Mouse (Mus musculus) intestine, embryonic 14.5 days (tissue): Measurements from ENCODE around the gene Miga1. TPM values are rescaled to one million over a fixed set of nuclear protein-coding genes. Genes with fewer than 3 reads are reported as not detected.

Source experiments
- ATAC-seq: fragments of 200-750 bp; cut with Nextera tagmentation; replicated peaks from 2 replicates; pipeline ENCODE4 v1.8.0; 2017; ENCODE audit warnings: low read depth, moderate number of reproducible peaks, moderate TSS enrichment, moderate library complexity; ENCODE audit not compliant: low FRiP score, low TSS enrichment
- DNase-seq: peaks from one replicate; pipeline ENCODE4 v3.0.0-alpha.2; 2018; ENCODE audit warnings: low spot score
- H3K27ac ChIP-seq: fragments of 300-500 bp; sonication (generic); 2 replicates; pipeline ENCODE4 v1.5.1; 2014; ENCODE audit warnings: low read depth, mild to moderate bottlenecking, control low read depth
- H3K27me3 ChIP-seq: fragments of 300-500 bp; sonication (generic); replicated peaks from 2 replicates; pipeline ENCODE4 v1.6.1; 2014; ENCODE audit warnings: low read length, control low read depth; ENCODE audit not compliant: control insufficient read depth, insufficient read depth
- H3K36me3 ChIP-seq: fragments of 300-500 bp; sonication (generic); 2 replicates; pipeline ENCODE4 v1.6.1; 2014; ENCODE audit warnings: low read length, control low read depth; ENCODE audit not compliant: control insufficient read depth, insufficient read depth
- H3K4me1 ChIP-seq: fragments of 300-500 bp; sonication (generic); replicated peaks from 2 replicates; pipeline ENCODE4 v1.6.1; 2014; ENCODE audit warnings: low read length, control low read depth, mixed read lengths; ENCODE audit not compliant: control insufficient read depth, insufficient read depth
- H3K4me2 ChIP-seq: fragments of 300-500 bp; sonication (generic); 2 replicates; pipeline ENCODE4 v1.6.1; 2014; ENCODE audit warnings: low read length
- H3K4me3 ChIP-seq: fragments of 300-500 bp; sonication (generic); 2 replicates; pipeline ENCODE4 v1.5.1; 2014; ENCODE audit warnings: low read depth, low read length, control low read depth, mixed read lengths
- H3K9ac ChIP-seq: fragments of 300-500 bp; sonication (generic); 2 replicates; pipeline ENCODE4 v1.6.1; 2014; ENCODE audit warnings: mild to moderate bottlenecking, low read length
- H3K9me3 ChIP-seq: fragments of 300-500 bp; sonication (generic); 2 replicates; pipeline ENCODE4 v1.6.1; 2016; ENCODE audit warnings: low read length, control low read depth; ENCODE audit not compliant: control insufficient read depth
- WGBS: fragments of 180-500 bp; shearing (Covaris S2); extraction: QIAGEN DNeasy Blood & Tissue Kit; methylation state at CpG from one replicate; pipeline ENCODE4 v1.1.7; 2014; 5-methylcytosine and 5-hydroxymethylcytosine counted together
- polyA plus RNA-seq: library from polyadenylated mRNA; unstranded; fragments of >200 nt; fragmentation: Nextera tagmentation; extraction: Ambion mirVana; gene quantifications from 2 replicates; pipeline ENCODE4 v1.2.1, GENCODE M21; 2014

Gene Miga1
- polyA plus RNA-seq, 1 experiment from 2014 or later, result 19.2 TPM

GRCm38 (mm10) chr3:152284306-152284705 is 55.9 kb downstream of the Miga1 start:
- Histone ChIP-seq H3K36me3 (peaks cover 65% of the 10 kb centered on the region), H3K9me3 (no peaks in the 10 kb centered on the region), H3K4me1 (no peaks in the 10 kb centered on the region), H3K9ac (no peak overlapping the region), H3K27ac (no peak overlapping the region), H3K4me3 (no peak overlapping the region), H3K4me2 (no peak overlapping the region), H3K27me3 (no peaks in the 10 kb centered on the region)
- 90% methylated on average over 1 of the region's 1 CpGs for WGBS
- ATAC-seq, result no peak
- no peak for DNase-seq

- Histone ChIP-seq H3K4me2 (no peak overlapping the region), H3K4me1 (no peaks in the 10 kb centered on the region), H3K4me3 (no peak overlapping the region), H3K27ac (no peak overlapping the region), H3K9ac (no peak overlapping the region), H3K27me3 (no peaks in the 10 kb centered on the region), H3K9me3 (no peaks in the 10 kb centered on the region), H3K36me3 (peaks cover 46% of the 10 kb centered on the region)
- WGBS, result 23% methylated on average over 3 of the region's 3 CpGs
- DNase-seq (no peak), ATAC-seq (no peak)
Measured at GRCm38 (mm10) chr3:152282126-152282525, 58.1 kb downstream of the Miga1 start.

GRCm38 (mm10) chr3:152278431-152278830 is 61.8 kb downstream of the Miga1 start:
- no peaks in the 10 kb centered on the region for H3K27me3 ChIP-seq
- H3K4me1 ChIP-seq, result no peaks in the 10 kb centered on the region
- H3K4me3 ChIP-seq, result no peak overlapping the region
- H3K36me3 ChIP-seq, result peaks cover 38% of the 10 kb centered on the region
- DNase-seq (no peak), ATAC-seq (no peak)
- no peak overlapping the region for H3K27ac ChIP-seq
- H3K4me2 ChIP-seq, result no peak overlapping the region
- no peaks in the 10 kb centered on the region for H3K9me3 ChIP-seq
- no peak overlapping the region for H3K9ac ChIP-seq
- 41% methylated on average over 2 of the region's 2 CpGs for WGBS

GRCm38 (mm10) chr3:152277912-152278311 is 62.3 kb downstream of the Miga1 start:
- no peak for DNase-seq
- H3K27me3 ChIP-seq, result no peaks in the 10 kb centered on the region
- no peak overlapping the region for H3K27ac ChIP-seq
- no peaks in the 10 kb centered on the region for H3K4me1 ChIP-seq
- H3K36me3 ChIP-seq, result peaks cover 34% of the 10 kb centered on the region
- H3K9me3 ChIP-seq, result no peaks in the 10 kb centered on the region
- H3K4me3 ChIP-seq, result no peak overlapping the region
- no peak overlapping the region for H3K4me2 ChIP-seq
- ATAC-seq, result no peak
- WGBS, result 91% methylated on average over 2 of the region's 2 CpGs
- H3K9ac ChIP-seq, result no peak overlapping the region

GRCm38 (mm10) chr3:152276935-152277334 is 63.3 kb downstream of the Miga1 start:
- H3K4me3 ChIP-seq, result no peak overlapping the region
- H3K4me2 ChIP-seq, result no peak overlapping the region
- no peaks in the 10 kb centered on the region for H3K4me1 ChIP-seq
- DNase-seq (no peak), ATAC-seq (no peak)
- no peak overlapping the region for H3K9ac ChIP-seq
- no peak overlapping the region for H3K27ac ChIP-seq
- peaks cover 26% of the 10 kb centered on the region for H3K36me3 ChIP-seq
- WGBS, result 96% methylated on average over 3 of the region's 3 CpGs
- H3K27me3 ChIP-seq, result no peaks in the 10 kb centered on the region
- no peaks in the 10 kb centered on the region for H3K9me3 ChIP-seq

GRCm38 (mm10) chr3:152275008-152275407 is 65.2 kb downstream of the Miga1 start:
- Histone ChIP-seq H3K4me1 (no peaks in the 10 kb centered on the region), H3K36me3 (peaks cover 16% of the 10 kb centered on the region), H3K27ac (no peak overlapping the region), H3K9me3 (no peaks in the 10 kb centered on the region), H3K4me3 (no peak overlapping the region), H3K27me3 (no peaks in the 10 kb centered on the region), H3K4me2 (no peak overlapping the region), H3K9ac (no peak overlapping the region)
- no peak for DNase-seq
- no peak for ATAC-seq
- WGBS, result 81% methylated on average over 8 of the region's 8 CpGs

GRCm38 (mm10) chr3:152272974-152273685 is 67.1 kb downstream of the Miga1 start:
- H3K27ac ChIP-seq, result no peak overlapping the region
- H3K36me3 ChIP-seq, result peaks cover 16% of the 10 kb centered on the region
- H3K4me1 ChIP-seq, result no peaks in the 10 kb centered on the region
- ATAC-seq (no peak), DNase-seq (peak; percentile 34)
- H3K4me2 ChIP-seq, result no peak overlapping the region
- H3K9me3 ChIP-seq, result no peaks in the 10 kb centered on the region
- no peaks in the 10 kb centered on the region for H3K27me3 ChIP-seq
- no peak overlapping the region for H3K4me3 ChIP-seq
- no peak overlapping the region for H3K9ac ChIP-seq
- WGBS, result 93% methylated on average over 20 of the region's 20 CpGs

GRCm38 (mm10) chr3:152271876-152272275 is 68.3 kb downstream of the Miga1 start:
- ATAC-seq (no peak), DNase-seq (peak; percentile 4)
- Histone ChIP-seq H3K9ac (no peak overlapping the region), H3K36me3 (peaks cover 16% of the 10 kb centered on the region), H3K27ac (no peak overlapping the region), H3K4me1 (no peaks in the 10 kb centered on the region), H3K27me3 (no peaks in the 10 kb centered on the region), H3K4me3 (no peak overlapping the region), H3K4me2 (no peak overlapping the region), H3K9me3 (no peaks in the 10 kb centered on the region)
- WGBS, result 81% methylated on average over 6 of the region's 6 CpGs

GRCm38 (mm10) chr3:152271071-152271710 is 69.0 kb downstream of the Miga1 start:
- Histone ChIP-seq H3K4me3 (no peak overlapping the region), H3K9me3 (no peaks in the 10 kb centered on the region), H3K4me1 (peaks cover 1% of the 10 kb centered on the region; the same call in 1 of the 2 replicates), H3K9ac (no peak overlapping the region), H3K36me3 (peaks cover 12% of the 10 kb centered on the region), H3K4me2 (no peak overlapping the region), H3K27ac (no peak overlapping the region), H3K27me3 (no peaks in the 10 kb centered on the region)
- DNase-seq, result peak; percentile 32
- ATAC-seq, result no peak
- WGBS, result 87% methylated on average over 10 of the region's 10 CpGs
